Comparison of ENCODE assay signal across 19 mouse cellular contexts in genomic region chr19:45608648-45609339, GRCm38 (mm10). TPM values are rescaled to one million over a fixed set of nuclear protein-coding genes. Genes with fewer than 3 reads are reported as not detected.
DNase-seq lines count a peak whose midpoint lies in the region; ATAC-seq lines count a peak whose summit lies in the region.
"Had no signal": no experiment of that assay in that cellular context is flagged by ENCODE, and none has a peak within 500 bp of the region (broad histone marks: within the 10 kb centered on the region; RNA-seq: fewer than 3 reads in every experiment).

No protein-coding gene starts in this region.

- no peak overlapping the region for H3K4me2 ChIP-seq in forebrain, embryonic 13.5 days
- no peak overlapping the region for H3K4me2 ChIP-seq in forebrain, embryonic 14.5 days (ENCODE audit: low read length)
- H3K4me2 ChIP-seq: heart, embryonic 11.5 days; heart, embryonic 15.5 days; hindbrain, embryonic 13.5 days had no signal

- H3K27me3 ChIP-seq in forebrain, embryonic 13.5 days: peaks cover 91% of the 10 kb centered on the region
- peaks cover 28% of the 10 kb centered on the region for H3K27me3 ChIP-seq in forebrain, embryonic 14.5 days (replicated peaks; ENCODE audit: control insufficient read depth, insufficient read depth, low read length)
- no peaks in the 10 kb centered on the region for H3K27me3 ChIP-seq in limb, embryonic 10.5 days (ENCODE audit: low read depth, poor library complexity, severe bottlenecking)
- H3K27me3 ChIP-seq: heart, embryonic 15.5 days had no signal

- DNase-seq in adrenal gland, postnatal 10 days: peak; percentile 26
- DNase-seq in adrenal gland, postnatal 36 days: no peak
- no peak for DNase-seq in forebrain, embryonic 14.5 days (ENCODE audit: low spot score)
- DNase-seq in adipocyte (ENCODE audit: low spot score): peak; percentile 90
- DNase-seq in limb, embryonic 10.5 days (ENCODE audit: low spot score): no peak
- DNase-seq in layer of hippocampus, postnatal 14 days (ENCODE audit: low spot score in 2 of 2): no peak
- DNase-seq: adrenal gland, postnatal 14 days; B cell, adult 2 months; cerebellum, adult 18-20 months; gastrocnemius, postnatal 10 days; heart, adult 2 months; heart, postnatal 14 days had no signal

- H3K27ac ChIP-seq in forebrain, embryonic 13.5 days: peak overlapping the region; percentile 31; the same call in 1 of the 2 replicates
- H3K27ac ChIP-seq in forebrain, embryonic 14.5 days (ENCODE audit: low read depth, low read length): no peak overlapping the region
- peak overlapping the region; percentile 42; the same call in 1 of the 2 replicates for H3K27ac ChIP-seq in limb, embryonic 10.5 days
- H3K27ac ChIP-seq: heart, adult 2 months; heart, embryonic 15.5 days; hindbrain, embryonic 13.5 days had no signal

- H3K4me3 ChIP-seq in forebrain, embryonic 13.5 days: no peak overlapping the region
- no peak overlapping the region for H3K4me3 ChIP-seq in forebrain, embryonic 14.5 days (ENCODE audit: low read depth, low read length)
- H3K4me3 ChIP-seq in limb, embryonic 10.5 days: no peak overlapping the region
- H3K4me3 ChIP-seq: heart, adult 2 months; heart, embryonic 15.5 days; hindbrain, embryonic 13.5 days had no signal

- H3K9me3 ChIP-seq in forebrain, embryonic 13.5 days (replicated peaks): no peaks in the 10 kb centered on the region
- H3K9me3 ChIP-seq in forebrain, embryonic 14.5 days (replicated peaks; ENCODE audit: control insufficient read depth, low read length): no peaks in the 10 kb centered on the region
- no peaks in the 10 kb centered on the region for H3K9me3 ChIP-seq in limb, embryonic 10.5 days (replicated peaks)
- H3K9me3 ChIP-seq: G1E; heart, embryonic 15.5 days; hindbrain, embryonic 13.5 days had no signal

- H3K9ac ChIP-seq in forebrain, embryonic 13.5 days: no peak overlapping the region
- H3K9ac ChIP-seq in forebrain, embryonic 14.5 days (ENCODE audit: low read length): no peak overlapping the region
- H3K9ac ChIP-seq: heart, embryonic 15.5 days; hindbrain, embryonic 13.5 days had no signal

- WGBS in forebrain, embryonic 13.5 days: 81% methylated on average over 13 of the region's 13 CpGs
- WGBS in forebrain, embryonic 14.5 days: 79% methylated on average over 13 of the region's 13 CpGs
- 90% methylated on average over 13 of the region's 13 CpGs for WGBS in limb, embryonic 10.5 days

- H3K36me3 ChIP-seq in forebrain, embryonic 13.5 days (ENCODE audit: poor library complexity, severe bottlenecking): no peaks in the 10 kb centered on the region
- no peaks in the 10 kb centered on the region for H3K36me3 ChIP-seq in forebrain, embryonic 14.5 days (ENCODE audit: control insufficient read depth, insufficient read depth, low read length)
- no peaks in the 10 kb centered on the region for H3K36me3 ChIP-seq in limb, embryonic 10.5 days
- H3K36me3 ChIP-seq: heart, embryonic 15.5 days had no signal

- no peak for ATAC-seq in forebrain, embryonic 13.5 days
- no peak for ATAC-seq in forebrain, embryonic 14.5 days
- ATAC-seq: CD4-positive, CD25-positive, alpha-beta regulatory T cell, adult 4 months; intestine, postnatal 0 days had no signal

- H3K4me1 ChIP-seq in forebrain, embryonic 13.5 days: peaks cover 25% of the 10 kb centered on the region
- H3K4me1 ChIP-seq in forebrain, embryonic 14.5 days (ENCODE audit: control insufficient read depth, insufficient read depth, low read length): peaks cover 13% of the 10 kb centered on the region
- peaks cover 26% of the 10 kb centered on the region for H3K4me1 ChIP-seq in limb, embryonic 10.5 days

RNA-seq across cellular contexts. Expression of gene Gm17018, which starts 48.4 kb away (rescaled TPM):
- 10 to 100 TPM; 21.0 to 22.5 TPM for total RNA-seq in adrenal gland, postnatal 10 days (2021)
- 10 to 100 TPM; 30.3 to 30.5 TPM for total RNA-seq in adrenal gland, postnatal 36 days (2021)
- 44.0 and 48.1 TPM in 2 replicates for polyA plus RNA-seq in forebrain, embryonic 13.5 days (2015; fragmentation: Nextera tagmentation; extraction: Ambion mirVana)
- 49.0 and 50.1 TPM in 2 replicates for polyA plus RNA-seq in forebrain, embryonic 14.5 days (2014; fragmentation: Nextera tagmentation; extraction: Ambion mirVana)
- polyA plus RNA-seq in limb, embryonic 10.5 days (2016; fragmentation: Nextera tagmentation; extraction: Ambion mirVana): 43.0 and 43.6 TPM in 2 replicates
- total RNA-seq in layer of hippocampus, postnatal 14 days (2021): 10 to 100 TPM; 55.2 to 55.4 TPM

RNA-seq across cellular contexts. Expression of gene Poll, which starts 48.5 kb away (rescaled TPM):
- total RNA-seq in adrenal gland, postnatal 10 days (2021): 10 to 100 TPM in 1 of 2 experiments, 1 to 10 TPM in 1; 9.0 to 10.7 TPM
- total RNA-seq in adrenal gland, postnatal 36 days (2021): 10 to 100 TPM; 10.8 to 13.9 TPM
- polyA plus RNA-seq in forebrain, embryonic 13.5 days (2015; fragmentation: Nextera tagmentation; extraction: Ambion mirVana): 16.2 and 16.7 TPM in 2 replicates
- polyA plus RNA-seq in forebrain, embryonic 14.5 days (2014; fragmentation: Nextera tagmentation; extraction: Ambion mirVana): 11.5 and 13.0 TPM in 2 replicates
- 22.6 and 25.9 TPM in 2 replicates for polyA plus RNA-seq in limb, embryonic 10.5 days (2016; fragmentation: Nextera tagmentation; extraction: Ambion mirVana)
- 1 to 10 TPM; 7.5 to 8.0 TPM for total RNA-seq in layer of hippocampus, postnatal 14 days (2021)

RNA-seq across cellular contexts. Expression of gene Fbxw4, which starts 51.3 kb away (rescaled TPM):
- total RNA-seq in adrenal gland, postnatal 10 days (2021): 10 to 100 TPM; 33.8 to 37.1 TPM
- total RNA-seq in adrenal gland, postnatal 36 days (2021): 10 to 100 TPM; 30.7 to 35.0 TPM
- polyA plus RNA-seq in forebrain, embryonic 13.5 days (2015; fragmentation: Nextera tagmentation; extraction: Ambion mirVana): 3.4 TPM in 2 replicates
- 4.0 and 4.7 TPM in 2 replicates for polyA plus RNA-seq in forebrain, embryonic 14.5 days (2014; fragmentation: Nextera tagmentation; extraction: Ambion mirVana)
- 3.9 and 5.3 TPM in 2 replicates for polyA plus RNA-seq in limb, embryonic 10.5 days (2016; fragmentation: Nextera tagmentation; extraction: Ambion mirVana)
- 10 to 100 TPM; 31.9 to 32.1 TPM for total RNA-seq in layer of hippocampus, postnatal 14 days (2021)

Comparison
In these comparisons a context has a peak if more than half of its experiments do, and no peak if none do; other contexts are left out.
1. DNase-seq: peak in adrenal gland, postnatal 10 days (single experiment) and adipocyte (single experiment); none in adrenal gland, postnatal 36 days (0 of 2), forebrain, embryonic 14.5 days (single experiment), limb, embryonic 10.5 days (single experiment) and layer of hippocampus, postnatal 14 days (0 of 2).